ENCODE assay signal across 26 mouse cellular contexts in genomic region chr19:45751881-45752280, GRCm38 (mm10). TPM values are rescaled to one million over a fixed set of nuclear protein-coding genes. Genes with fewer than 3 reads are reported as not detected.
DNase-seq lines count a peak whose midpoint lies in the region; ATAC-seq lines count a peak whose summit lies in the region.
"Had no signal": no experiment of that assay in that cellular context is flagged by ENCODE, and none has a peak within 500 bp of the region (broad histone marks: within the 10 kb centered on the region; RNA-seq: fewer than 3 reads in every experiment).

No protein-coding gene starts in this region.

- DNase-seq in T-cell, adult 2 months (ENCODE audit: low spot score) = peak; percentile 56
- DNase-seq in naive thymus-derived CD4-positive, alpha-beta T cell, adult 2 months (ENCODE audit: low read depth) = peak; percentile 59
- DNase-seq in urinary bladder, postnatal 36 days (ENCODE audit: low spot score in 2 of 2) = no peak
- DNase-seq: adrenal gland, adult 2 months; adrenal gland, postnatal 25 days; B cell, adult 2 months; cerebellum, adult 18-20 months; cerebellum, postnatal 14 days; embryo, embryonic 11 days; gastrocnemius, postnatal 10 days; heart, adult 2 months; heart, postnatal 14 days; kidney, adult 11 months had no signal

- H3K27me3 ChIP-seq in megakaryocyte, embryonic 14.5 days (replicated peaks) = no peaks in the 10 kb centered on the region
- H3K27me3 ChIP-seq: embryonic facial prominence, embryonic 15.5 days; heart, embryonic 15.5 days had no signal

- H3K9me3 ChIP-seq in megakaryocyte, embryonic 14.5 days = no peaks in the 10 kb centered on the region
- H3K9me3 ChIP-seq: embryonic facial prominence, embryonic 15.5 days; forebrain, embryonic 10.5 days; G1E; heart, embryonic 15.5 days had no signal

- H3K4me3 ChIP-seq in megakaryocyte, embryonic 14.5 days (replicated peaks) = peak overlapping the region; percentile 10
- H3K4me3 ChIP-seq: embryonic facial prominence, embryonic 15.5 days; erythroblast, embryonic 14.5 days; forebrain, embryonic 10.5 days; heart, adult 2 months; heart, embryonic 15.5 days had no signal

- no peak for ATAC-seq in megakaryocyte, adult 5-6 weeks (ENCODE audit: poor library complexity, severe bottlenecking)
- ATAC-seq in megakaryocyte progenitor cell, adult 5-6 weeks (replicated peaks; ENCODE audit: poor library complexity) = no peak
- ATAC-seq: forebrain, embryonic 16.5 days had no signal

- peaks cover 77% of the 10 kb centered on the region for H3K36me3 ChIP-seq in megakaryocyte, embryonic 14.5 days (replicated peaks; ENCODE audit: low read length)

- H3K4me1 ChIP-seq in megakaryocyte, embryonic 14.5 days = peaks cover 57% of the 10 kb centered on the region

RNA-seq across cellular contexts. Expression of gene Npm3, which starts 2.5 kb away (rescaled TPM):
- polyA plus RNA-seq in megakaryocyte, embryonic 14.5 days (2012; ENCODE audit: insufficient read depth, low replicate concordance) = 7.1 and 43.7 TPM in 2 replicates
- 36.5 and 39.2 TPM in 2 replicates for total RNA-seq in megakaryocyte, adult 5-6 weeks (2015)
- total RNA-seq in megakaryocyte, adult 5-6 weeks (2017) = 30.4 and 38.4 TPM in 2 replicates
- total RNA-seq in megakaryocyte progenitor cell, adult 5-6 weeks (2015) = 105 and 126 TPM in 2 replicates
- 115 and 121 TPM in 2 replicates for total RNA-seq in megakaryocyte progenitor cell, adult 5-6 weeks (2017)

RNA-seq across cellular contexts. Expression of gene Fgf8, which starts 9.2 kb away (rescaled TPM):
- polyA plus RNA-seq in megakaryocyte, embryonic 14.5 days (2012; ENCODE audit: insufficient read depth, low replicate concordance) = 3.8 TPM in 1 of 2 replicates, not detected in the other
- not detected in 2 replicates for total RNA-seq in megakaryocyte, adult 5-6 weeks (2015)
- total RNA-seq in megakaryocyte, adult 5-6 weeks (2017) = not detected in 2 replicates
- total RNA-seq in megakaryocyte progenitor cell, adult 5-6 weeks (2015) = not detected in 2 replicates
- total RNA-seq in megakaryocyte progenitor cell, adult 5-6 weeks (2017) = not detected in 2 replicates
- total RNA-seq: adrenal gland, adult 2 months; adrenal gland, postnatal 25 days; common myeloid progenitor, adult 5-6 weeks; G1E; gastrocnemius, postnatal 10 days; gastrocnemius, postnatal 4 days; heart, adult 2 months; heart, postnatal 14 days; hematopoietic stem cell, adult 5-6 weeks had no signal
- polyA plus RNA-seq: erythroblast, embryonic 14.5 days; frontal cortex, adult 2 months; G1E; heart, adult 2 months had no signal

RNA-seq across cellular contexts. Expression of gene Mgea5, which starts 31.8 kb away (rescaled TPM):
- 1.5 and 9.8 TPM in 2 replicates for polyA plus RNA-seq in megakaryocyte, embryonic 14.5 days (2012; ENCODE audit: insufficient read depth, low replicate concordance)
- total RNA-seq in megakaryocyte, adult 5-6 weeks (2015) = 91.8 and 94.7 TPM in 2 replicates
- 157 and 170 TPM in 2 replicates for total RNA-seq in megakaryocyte, adult 5-6 weeks (2017)
- 65.4 and 66.0 TPM in 2 replicates for total RNA-seq in megakaryocyte progenitor cell, adult 5-6 weeks (2015)
- 109 and 124 TPM in 2 replicates for total RNA-seq in megakaryocyte progenitor cell, adult 5-6 weeks (2017)

Comparison
In these comparisons a context has a peak if more than half of its experiments do, and no peak if none do; other contexts are left out.
1. DNase-seq: peak in T-cell, adult 2 months (single experiment) and naive thymus-derived CD4-positive, alpha-beta T cell, adult 2 months (single experiment); none in urinary bladder, postnatal 36 days (0 of 2).